Mouse (Mus musculus) ES-Bruce4 (cell line): ENCODE measurements around the gene Fmn2.

ENCODE experiments used
- CTCF ChIP-seq: IDR thresholded peaks from one replicate; pipeline ENCODE4 v1.8.1; 2011; ENCODE audit warnings: low read depth, low read length
- EP300 ChIP-seq: IDR thresholded peaks from 2 replicates; pipeline ENCODE4 v1.6.1; 2011; ENCODE audit warnings: low read depth, low read length; ENCODE audit not compliant: insufficient read depth
- POLR2A ChIP-seq: IDR thresholded peaks from one replicate; pipeline ENCODE4 v1.8.1; 2011; ENCODE audit warnings: low read length; ENCODE audit not compliant: insufficient read depth

- TF ChIP-seq POLR2A (no peak), CTCF (no peak), EP300 (no peak)
These were observed 187.7 kb downstream of the Fmn2 start for GRCm38 (mm10) chr1:174689301-174689700.
